Mouse (Mus musculus) kidney, postnatal 14 days (tissue): ENCODE results near the gene Meiob.
A peak's percentile ranks its signal among the peaks of the same experiment; 100 is the strongest.

Experiments used
- DNase-seq: peaks from one replicate; pipeline ENCODE4 v3.0.0; 2022; ENCODE audit warnings: mixed read lengths

Gene Meiob

GRCm38 (mm10) chr17:24874989-24875388 is 70.9 kb downstream of the Meiob start:
- DNase-seq = no peak

- DNase-seq = peak; percentile 75
Observed at GRCm38 (mm10) chr17:24877336-24878116, 73.4 kb downstream of the Meiob start.

- peak; percentile 89 for DNase-seq
Observed at GRCm38 (mm10) chr17:24878117-24878397, 74.0 kb downstream of the Meiob start.

GRCm38 (mm10) chr17:24878531-24878930 is 74.4 kb downstream of the Meiob start:
- no peak for DNase-seq

- peak; percentile 54 for DNase-seq
Observed at GRCm38 (mm10) chr17:24881738-24882440, 77.8 kb downstream of the Meiob start.

- no peak for DNase-seq
Observed at GRCm38 (mm10) chr17:24884391-24884790, 80.3 kb downstream of the Meiob start.

- no peak for DNase-seq
Observed at GRCm38 (mm10) chr17:24885356-24886133, 81.5 kb downstream of the Meiob start.

- DNase-seq = peak; percentile 98
Observed at GRCm38 (mm10) chr17:24886134-24886931, 82.2 kb downstream of the Meiob start, which contains the start of the genes Nubp2 and Spsb3. Gene Nubp2 (minus strand): TSS chr17:24886349. Gene Spsb3 (plus strand): TSS chr17:24886643.

- no peak for DNase-seq
Observed at GRCm38 (mm10) chr17:24886932-24887271, 82.8 kb downstream of the Meiob start.

GRCm38 (mm10) chr17:24887291-24888080 is 83.4 kb downstream of the Meiob start:
- no peak for DNase-seq

GRCm38 (mm10) chr17:24888862-24889261 is 84.8 kb downstream of the Meiob start:
- DNase-seq = no peak
